Comparison of ENCODE assay signal across 11 mouse cellular contexts in the genomic region with DNA sequence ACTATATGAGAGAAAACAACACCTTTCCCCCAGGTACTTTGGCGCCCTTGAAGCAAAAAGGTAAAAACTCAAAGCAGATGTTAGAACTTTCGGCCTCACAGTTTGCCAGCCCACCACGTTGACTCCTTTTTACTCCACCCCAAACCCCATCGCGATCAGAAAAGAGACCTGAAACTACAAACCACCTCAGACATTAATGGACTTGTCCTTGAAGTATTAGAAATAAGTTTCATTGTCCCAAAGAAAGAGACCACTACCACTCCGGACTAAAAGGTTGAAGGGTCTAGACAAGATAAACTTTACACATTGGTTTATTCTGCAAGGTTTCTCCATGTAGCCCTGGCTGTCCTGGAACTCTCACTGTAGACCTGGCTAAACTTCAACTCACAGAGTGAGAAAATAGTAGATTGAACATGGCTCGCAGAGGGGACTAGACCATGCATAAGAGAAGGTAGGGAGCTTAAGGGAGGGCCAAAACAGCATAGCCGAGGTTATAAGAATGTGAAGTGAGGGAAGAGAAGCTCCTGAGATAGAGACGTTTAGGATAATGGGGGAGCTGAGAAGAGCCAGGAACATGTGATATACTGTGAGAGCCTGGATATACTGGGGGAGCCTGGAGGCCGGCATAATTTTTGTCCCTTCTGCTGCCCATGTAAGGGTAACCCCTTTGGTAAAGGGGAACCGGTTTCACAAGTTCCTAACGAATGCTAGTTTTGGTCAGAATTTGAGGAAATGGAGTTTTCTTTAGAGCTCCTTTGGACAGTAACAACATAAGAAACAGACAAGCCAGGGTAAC. TPM values are rescaled to one million over a fixed set of nuclear protein-coding genes. Genes with fewer than 3 reads are reported as not detected.
A peak's percentile ranks its signal among the peaks of the same experiment; 100 is the strongest.
DNase-seq lines count a peak whose midpoint lies in the region; ATAC-seq and TF ChIP-seq lines count a peak whose summit lies in the region.
"Had no signal": no experiment of that assay in that cellular context is flagged by ENCODE, and none has a peak within 500 bp of the region (broad histone marks: within the 10 kb centered on the region; RNA-seq: fewer than 3 reads in every experiment).

No protein-coding gene starts in this region.

- H3K36me3 ChIP-seq in ES-E14 (ENCODE audit: control insufficient read depth, insufficient read depth, low read length, poor library complexity, severe bottlenecking), result peaks cover 22% of the 10 kb centered on the region
- H3K36me3 ChIP-seq in hindbrain, embryonic 12.5 days, result peaks cover 16% of the 10 kb centered on the region
- H3K36me3 ChIP-seq in megakaryocyte, embryonic 14.5 days (replicated peaks; ENCODE audit: low read length), result peaks cover 30% of the 10 kb centered on the region

- H3K9ac ChIP-seq in ES-E14 (ENCODE audit: insufficient read depth, low read depth, low read length, poor library complexity, severe bottlenecking), result no peak overlapping the region; the same call in 1 of the 2 replicates
- H3K9ac ChIP-seq in hindbrain, embryonic 12.5 days, result no peak overlapping the region

- ATAC-seq in hindbrain, embryonic 12.5 days (ENCODE audit: low FRiP score), result no peak
- ATAC-seq in erythroid progenitor cell, adult 5-6 weeks (replicated peaks; ENCODE audit: low FRiP score, poor library complexity, severe bottlenecking), result no peak

- WGBS in hindbrain, embryonic 12.5 days, result 66% methylated on average over 12 of the region's 12 CpGs

- intact Hi-C loops in heart, postnatal 14 days (cut with DNase I), result loop anchor here (5.0 kb wide), 1 partner anchor 65 kb away; no protein-coding TSS in a partner anchor

- H3K27ac ChIP-seq in ES-E14 (ENCODE audit: insufficient read depth, low read depth, low read length, poor library complexity, severe bottlenecking), result no peak overlapping the region; the same call in 1 of the 2 replicates
- H3K27ac ChIP-seq in hindbrain, embryonic 12.5 days, result peak overlapping the region; percentile 74

- peak; percentile 79 for DNase-seq in heart, adult 11 months
- no peak for DNase-seq in heart, postnatal 14 days
- DNase-seq in ES-E14 (ENCODE audit: low read depth, low spot score), result no peak
- DNase-seq in frontal cortex, postnatal 25 days (ENCODE audit: low spot score in 2 of 2), result no peak
- DNase-seq in right cerebral cortex, postnatal 4 days, result no peak

- no peaks in the 10 kb centered on the region for H3K9me3 ChIP-seq in ES-E14 (ENCODE audit: control insufficient read depth, insufficient read depth, low read depth, low read length)
- H3K9me3 ChIP-seq in hindbrain, embryonic 12.5 days (replicated peaks), result no peaks in the 10 kb centered on the region
- H3K9me3 ChIP-seq in megakaryocyte, embryonic 14.5 days, result no peaks in the 10 kb centered on the region

- H3K4me2 ChIP-seq in hindbrain, embryonic 12.5 days (replicated peaks), result peak overlapping the region; percentile 53

- peak overlapping the region; percentile 37 to 67; a peak in 3 of 4 replicates for H3K4me3 ChIP-seq in ES-E14 (ENCODE audit: insufficient read depth in 1 of 2, low read depth in 1 of 2, low read length in 2 of 2, poor library complexity in 1 of 2, severe bottlenecking in 1 of 2)
- H3K4me3 ChIP-seq in hindbrain, embryonic 12.5 days, result peak overlapping the region; percentile 74
- peak overlapping the region; percentile 92 for H3K4me3 ChIP-seq in megakaryocyte, embryonic 14.5 days (replicated peaks)

- peaks cover 0 to 5% of the 10 kb centered on the region in 2 experiments; a peak in 2 of 4 replicates for H3K4me1 ChIP-seq in ES-E14 (ENCODE audit: control insufficient read depth in 2 of 2, insufficient read depth in 2 of 2, low read length in 2 of 2, poor library complexity in 1 of 2)
- peaks cover 26% of the 10 kb centered on the region for H3K4me1 ChIP-seq in hindbrain, embryonic 12.5 days
- H3K4me1 ChIP-seq in megakaryocyte, embryonic 14.5 days, result peaks cover 80% of the 10 kb centered on the region

- no peaks in the 10 kb centered on the region for H3K27me3 ChIP-seq in hindbrain, embryonic 12.5 days
- H3K27me3 ChIP-seq in megakaryocyte, embryonic 14.5 days (replicated peaks), result no peaks in the 10 kb centered on the region

- in situ Hi-C loops in ES-E14 (cut with MboI; ENCODE audit: low sequenced_read_pairs in 2 of 2, unreplicated experiment in 2 of 2), result no loop called here

TF ChIP-seq in ES-E14, 5 proteins besides CTCF, POLR2A, EP300 and RAD21:
- TF ChIP-seq CHD2 (IDR thresholded peaks at IDR 0.05; ENCODE audit: low read depth, low read length), result no peak
- TF ChIP-seq MAFK (IDR thresholded peaks at IDR 0.05; ENCODE audit: insufficient read depth, low read depth, low read length), result no peak
- no peak for TF ChIP-seq HCFC1 (IDR thresholded peaks at IDR 0.05; ENCODE audit: borderline replicate concordance, insufficient read depth, low read length)
- no peak for TF ChIP-seq ZNF384 (IDR thresholded peaks at IDR 0.05; ENCODE audit: low read depth, low read length)
- no peak for TF ChIP-seq ZC3H11A (IDR thresholded peaks at IDR 0.05; ENCODE audit: borderline replicate concordance, low read depth, low read length)
TF ChIP-seq in ES-E14: peak in this region for 0.

RNA-seq across cellular contexts. Expression of a gene that starts 0.9 kb away (rescaled TPM):
- total RNA-seq in heart, postnatal 14 days (2021), result 10 to 100 TPM; 19.7 to 23.5 TPM
- total RNA-seq in ES-E14 (2012; rRNA removed), result 181 and 184 TPM in 2 replicates
- polyA plus RNA-seq in hindbrain, embryonic 12.5 days (2016; fragmentation: Nextera tagmentation; extraction: Ambion mirVana), result 284 TPM in 2 replicates
- polyA plus RNA-seq in megakaryocyte, embryonic 14.5 days (2012; ENCODE audit: insufficient read depth, low replicate concordance), result 48.9 and 51.3 TPM in 2 replicates
- total RNA-seq in erythroid progenitor cell, adult 5-6 weeks (2015; ENCODE audit: low replicate concordance), result 20.1 and 28.5 TPM in 2 replicates
- 30.0 and 31.4 TPM in 2 replicates for total RNA-seq in erythroid progenitor cell, adult 5-6 weeks (2017; ENCODE audit: low replicate concordance)

RNA-seq across cellular contexts. Expression of a gene that starts 1.8 kb away (rescaled TPM):
- not detected for total RNA-seq in heart, postnatal 14 days (2021)
- total RNA-seq in ES-E14 (2012; rRNA removed), result 0.26 TPM in 1 of 2 replicates, not detected in the other
- polyA plus RNA-seq in hindbrain, embryonic 12.5 days (2016; fragmentation: Nextera tagmentation; extraction: Ambion mirVana), result not detected in 2 replicates
- polyA plus RNA-seq in megakaryocyte, embryonic 14.5 days (2012; ENCODE audit: insufficient read depth, low replicate concordance), result 14.8 and 27.6 TPM in 2 replicates
- not detected in 2 replicates for total RNA-seq in erythroid progenitor cell, adult 5-6 weeks (2015; ENCODE audit: low replicate concordance)
- total RNA-seq in erythroid progenitor cell, adult 5-6 weeks (2017; ENCODE audit: low replicate concordance), result not detected in 2 replicates
- polyA plus RNA-seq: large intestine, adult 2 months; spleen, adult 2 months had no signal

RNA-seq across cellular contexts. Expression of a gene that starts 9.6 kb away (rescaled TPM):
- total RNA-seq in heart, postnatal 14 days (2021), result 10 to 100 TPM; 16.0 to 17.7 TPM
- total RNA-seq in ES-E14 (2012; rRNA removed), result 13.3 and 14.6 TPM in 2 replicates
- 66.9 and 67.1 TPM in 2 replicates for polyA plus RNA-seq in hindbrain, embryonic 12.5 days (2016; fragmentation: Nextera tagmentation; extraction: Ambion mirVana)
- polyA plus RNA-seq in megakaryocyte, embryonic 14.5 days (2012; ENCODE audit: insufficient read depth, low replicate concordance), result 10.9 and 15.1 TPM in 2 replicates
- total RNA-seq in erythroid progenitor cell, adult 5-6 weeks (2015; ENCODE audit: low replicate concordance), result 1.8 and 3.8 TPM in 2 replicates
- total RNA-seq in erythroid progenitor cell, adult 5-6 weeks (2017; ENCODE audit: low replicate concordance), result 3.5 TPM in 2 replicates

RNA-seq across cellular contexts. Expression of a gene that starts 33.2 kb away (rescaled TPM):
- total RNA-seq in heart, postnatal 14 days (2021), result not detected
- 0.85 and 0.90 TPM in 2 replicates for total RNA-seq in ES-E14 (2012; rRNA removed)
- 0.25 and 0.96 TPM in 2 replicates for polyA plus RNA-seq in hindbrain, embryonic 12.5 days (2016; fragmentation: Nextera tagmentation; extraction: Ambion mirVana)
- 0.26 TPM in 1 of 2 replicates, not detected in the other for polyA plus RNA-seq in megakaryocyte, embryonic 14.5 days (2012; ENCODE audit: insufficient read depth, low replicate concordance)
- total RNA-seq in erythroid progenitor cell, adult 5-6 weeks (2015; ENCODE audit: low replicate concordance), result 13.8 and 16.6 TPM in 2 replicates
- 5.5 TPM in 2 replicates for total RNA-seq in erythroid progenitor cell, adult 5-6 weeks (2017; ENCODE audit: low replicate concordance)
- polyA plus RNA-seq: C2C12 had no signal

RNA-seq across cellular contexts. Expression of a gene that starts 57.3 kb away (rescaled TPM):
- total RNA-seq in heart, postnatal 14 days (2021), result under 1 TPM; 0.49 to 0.60 TPM
- total RNA-seq in ES-E14 (2012; rRNA removed), result 4.0 and 6.0 TPM in 2 replicates
- polyA plus RNA-seq in hindbrain, embryonic 12.5 days (2016; fragmentation: Nextera tagmentation; extraction: Ambion mirVana), result 20.7 and 22.3 TPM in 2 replicates
- polyA plus RNA-seq in megakaryocyte, embryonic 14.5 days (2012; ENCODE audit: insufficient read depth, low replicate concordance), result 0.36 and 0.68 TPM in 2 replicates
- not detected in 2 replicates for total RNA-seq in erythroid progenitor cell, adult 5-6 weeks (2015; ENCODE audit: low replicate concordance)
- total RNA-seq in erythroid progenitor cell, adult 5-6 weeks (2017; ENCODE audit: low replicate concordance), result 3.3 TPM in 1 of 2 replicates, not detected in the other
